Mouse (Mus musculus) liver, adult 2 months (tissue): Measurements from ENCODE around the gene Cacna1a. TPM values are rescaled to one million over a fixed set of nuclear protein-coding genes. Genes with fewer than 3 reads are reported as not detected.

Experiments used
- DNase-seq: peaks from one replicate; pipeline ENCODE4 v3.0.0-alpha.2; 2011; ENCODE audit warnings: low read depth, low spot score; ENCODE audit errors: extremely low read depth
- H3K27ac ChIP-seq: fragments of 200-500 bp; replicated peaks from 2 replicates; pipeline ENCODE4 v1.5.1; 2012; ENCODE audit warnings: low read depth, mild to moderate bottlenecking, control low read depth, inconsistent platforms, low read length; ENCODE audit not compliant: insufficient read depth
- H3K27me3 ChIP-seq: fragments of 200-500 bp; 2 replicates; pipeline ENCODE4 v1.6.1; 2012; ENCODE audit warnings: mild to moderate bottlenecking, moderate library complexity, low read length, inconsistent platforms; ENCODE audit not compliant: control insufficient read depth, insufficient read depth
- H3K36me3 ChIP-seq: fragments of 200-500 bp; 2 replicates; pipeline ENCODE4 v1.6.1; 2012; ENCODE audit warnings: low read length, inconsistent platforms; ENCODE audit not compliant: control insufficient read depth, insufficient read depth
- H3K4me1 ChIP-seq: fragments of 200-500 bp; 2 replicates; pipeline ENCODE4 v1.6.1; 2011; ENCODE audit warnings: low read length; ENCODE audit not compliant: control insufficient read depth, insufficient read depth
- H3K4me3 ChIP-seq: fragments of 200-500 bp; 2 replicates; pipeline ENCODE4 v1.5.1; 2011; ENCODE audit warnings: low read depth, mild to moderate bottlenecking, control low read depth, low read length, moderate library complexity; ENCODE audit not compliant: insufficient read depth
- H3K79me2 ChIP-seq: fragments of 200-500 bp; 2 replicates; pipeline ENCODE4 v1.6.1; 2012; ENCODE audit warnings: inconsistent platforms, mild to moderate bottlenecking, low read length, moderate library complexity; ENCODE audit not compliant: control insufficient read depth, insufficient read depth
- H3K9ac ChIP-seq: fragments of 200-500 bp; 2 replicates; pipeline ENCODE4 v1.6.1; 2012; ENCODE audit warnings: low read depth, mild to moderate bottlenecking, control low read depth, inconsistent platforms, low read length
- CTCF ChIP-seq: fragments of 200-500 bp; IDR thresholded peaks from 2 replicates; pipeline ENCODE4 v1.5.1; 2011; ENCODE audit warnings: low read depth, low read length, control low read depth
- POLR2A ChIP-seq: fragments of 200-500 bp; IDR thresholded peaks from 2 replicates; pipeline ENCODE4 v1.6.1; 2011; ENCODE audit warnings: low read length, control low read depth; ENCODE audit not compliant: insufficient read depth; ENCODE audit errors: extremely low read depth
- WGBS: fragments of 180-500 bp; shearing (Covaris S2); methylation state at CpG from one replicate; pipeline ENCODE4 v1.1.7; 2018; 5-methylcytosine and 5-hydroxymethylcytosine counted together
- polyA plus RNA-seq: library from polyadenylated mRNA; depleted of rRNA; stranded (reverse); fragments of >200 nt; gene quantifications from 2 replicates; pipeline ENCODE4 v1.2.3, GENCODE M21; 2012
- total RNA-seq: library from RNA; depleted of rRNA; stranded (reverse); fragments of >200 nt; gene quantifications from 2 replicates; pipeline ENCODE4 v1.2.3, GENCODE M21; 2014

The Cacna1a gene
- total and polyA plus RNA-seq, 2 experiments: 0.28 to 3.2 TPM

DNA sequence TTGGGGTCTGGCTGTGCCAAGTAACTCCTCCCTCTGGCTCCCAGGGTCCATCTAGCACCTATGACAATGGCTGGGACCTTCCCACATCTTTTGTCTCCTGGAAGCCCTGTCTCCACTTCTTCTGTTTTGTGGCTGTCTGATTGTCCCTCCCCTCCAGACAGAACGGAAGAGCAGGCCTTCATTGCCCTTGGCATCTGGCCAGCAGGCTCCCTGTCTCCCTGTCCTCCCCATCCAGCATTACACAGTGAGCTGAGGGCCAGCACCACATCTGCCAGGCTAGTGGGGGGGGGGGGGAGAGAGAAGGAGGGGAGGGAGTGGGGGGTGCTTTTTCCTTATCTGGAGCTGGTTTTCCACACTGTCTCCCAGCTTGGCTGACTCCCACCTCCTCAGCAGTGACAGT lies 53.8 kb downstream of the Cacna1a start:
- 0% methylated on average over 1 of the region's 1 CpGs for WGBS

DNA sequence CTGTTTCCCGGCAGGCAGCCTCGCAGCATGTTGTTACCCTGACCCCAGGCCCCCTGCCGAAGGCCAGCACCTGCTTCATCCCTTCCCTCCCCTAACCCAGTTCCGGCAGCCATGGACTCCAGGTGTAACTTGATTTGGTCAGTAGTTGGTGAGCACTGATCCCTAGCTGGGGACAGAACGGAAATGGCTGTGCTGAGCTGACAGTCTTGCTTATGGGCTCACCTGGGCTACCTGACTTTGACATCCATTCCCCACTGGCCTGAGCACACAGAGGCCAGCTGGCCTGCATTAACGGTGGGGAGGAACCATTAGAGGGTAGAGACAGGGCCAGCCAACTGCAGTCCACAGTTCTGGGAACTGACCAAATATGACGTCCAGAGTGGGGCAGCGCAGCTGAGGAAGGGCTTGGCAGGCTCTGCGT lies 58.3 kb downstream of the Cacna1a start:
- H3K27me3 ChIP-seq: no peaks in the 10 kb centered on the region; the same call in none of the 2 replicates
- H3K9ac ChIP-seq: no peak overlapping the region
- H3K36me3 ChIP-seq: no peaks in the 10 kb centered on the region
- no peaks in the 10 kb centered on the region for H3K79me2 ChIP-seq
- TF ChIP-seq CTCF: no peak
- no peak for TF ChIP-seq POLR2A
- H3K4me3 ChIP-seq: no peak overlapping the region
- 79% methylated on average over 9 of the region's 9 CpGs for WGBS
- DNase-seq: no peak
- no peaks in the 10 kb centered on the region for H3K4me1 ChIP-seq
- no peak overlapping the region for H3K27ac ChIP-seq

More for the DNA sequence above, 53.8 kb downstream of the Cacna1a start:
- no peaks in the 10 kb centered on the region for H3K79me2 ChIP-seq
- H3K4me1 ChIP-seq: no peaks in the 10 kb centered on the region
- no peaks in the 10 kb centered on the region; the same call in none of the 2 replicates for H3K27me3 ChIP-seq
- DNase-seq: no peak
- no peak overlapping the region for H3K9ac ChIP-seq
- no peak overlapping the region for H3K4me3 ChIP-seq
- no peak overlapping the region for H3K27ac ChIP-seq
- no peaks in the 10 kb centered on the region for H3K36me3 ChIP-seq
- TF ChIP-seq CTCF (no peak), POLR2A (no peak)

DNA sequence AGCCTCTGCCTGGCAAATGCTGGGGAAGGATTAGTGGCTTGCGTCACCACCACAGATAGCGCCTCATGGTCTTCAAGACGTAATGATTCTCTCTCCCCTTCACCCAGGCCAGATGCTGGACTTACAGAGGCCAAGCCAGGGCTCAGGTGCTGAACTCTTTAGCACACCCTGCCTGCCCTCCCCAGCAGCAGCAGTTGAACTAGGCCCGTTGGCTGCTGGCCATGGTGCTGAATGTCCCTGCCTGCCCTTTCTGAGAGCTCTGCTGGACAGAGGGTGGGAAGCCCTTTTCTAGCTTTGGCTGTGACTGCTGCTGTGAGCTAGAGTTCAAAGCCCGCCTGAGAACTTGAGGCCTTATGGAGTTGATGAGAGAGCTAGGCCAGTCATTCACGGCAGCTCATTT lies 66.3 kb downstream of the Cacna1a start:
- TF ChIP-seq POLR2A (no peak), CTCF (no peak)
- no peaks in the 10 kb centered on the region for H3K79me2 ChIP-seq
- no peak overlapping the region for H3K4me3 ChIP-seq
- 31% methylated on average over 6 of the region's 6 CpGs for WGBS
- no peak overlapping the region for H3K27ac ChIP-seq
- no peaks in the 10 kb centered on the region for H3K4me1 ChIP-seq
- H3K9ac ChIP-seq: no peak overlapping the region
- DNase-seq: no peak
- H3K36me3 ChIP-seq: no peaks in the 10 kb centered on the region
- no peaks in the 10 kb centered on the region for H3K27me3 ChIP-seq

DNA sequence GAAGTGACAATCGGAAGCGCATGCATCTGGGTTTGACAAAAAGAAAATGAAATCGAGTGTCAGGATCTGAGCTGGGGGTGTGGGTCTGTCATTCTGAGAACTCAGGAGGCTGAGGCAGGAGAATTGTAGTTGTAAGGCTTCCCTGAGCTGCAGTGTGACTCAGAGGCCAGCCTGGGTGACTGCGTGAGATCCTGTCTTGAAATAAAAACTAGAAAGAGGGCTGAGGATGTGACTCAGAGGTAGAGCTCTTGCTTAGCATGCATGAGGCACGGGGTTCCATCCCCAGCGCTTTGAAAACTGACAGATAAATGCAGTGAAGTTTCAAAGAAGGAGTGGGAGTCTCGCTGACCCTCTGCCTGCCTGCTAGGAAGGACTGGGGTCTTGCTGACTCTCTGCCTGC lies 70.6 kb downstream of the Cacna1a start:
- H3K79me2 ChIP-seq: no peaks in the 10 kb centered on the region
- no peak for DNase-seq
- 63% methylated on average over 7 of the region's 7 CpGs for WGBS
- no peaks in the 10 kb centered on the region for H3K27me3 ChIP-seq
- H3K4me3 ChIP-seq: no peak overlapping the region
- no peak overlapping the region for H3K27ac ChIP-seq
- H3K4me1 ChIP-seq: no peaks in the 10 kb centered on the region
- H3K9ac ChIP-seq: no peak overlapping the region
- no peak for TF ChIP-seq POLR2A
- no peaks in the 10 kb centered on the region for H3K36me3 ChIP-seq

DNA sequence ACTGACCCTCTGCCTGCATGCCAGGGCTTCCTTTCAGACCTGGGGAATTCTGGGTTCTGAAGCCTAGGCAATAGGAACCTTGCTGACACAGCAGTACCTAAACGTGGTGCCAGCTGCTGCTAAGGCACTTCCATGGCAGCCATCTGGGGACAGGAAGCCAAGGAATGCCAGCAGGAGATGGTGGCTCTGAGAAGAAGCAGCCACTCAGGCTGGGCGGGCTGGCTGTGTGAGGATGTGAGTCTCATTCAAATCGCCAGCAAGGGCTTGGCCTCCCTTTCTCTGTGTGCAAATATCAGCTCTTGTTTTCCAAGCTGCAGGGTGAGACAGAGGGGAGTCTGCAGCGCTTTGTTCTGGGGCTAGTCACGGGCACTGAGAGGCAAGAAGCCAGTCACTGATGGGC lies 71.0 kb downstream of the Cacna1a start:
- WGBS: 13% methylated on average over 5 of the region's 5 CpGs
- no peak overlapping the region for H3K27ac ChIP-seq
- no peaks in the 10 kb centered on the region for H3K27me3 ChIP-seq
- H3K36me3 ChIP-seq: no peaks in the 10 kb centered on the region
- no peak for TF ChIP-seq CTCF
- TF ChIP-seq POLR2A: no peak
- no peak overlapping the region for H3K9ac ChIP-seq
- no peaks in the 10 kb centered on the region for H3K4me1 ChIP-seq
- DNase-seq: no peak
- H3K79me2 ChIP-seq: no peaks in the 10 kb centered on the region
- H3K4me3 ChIP-seq: no peak overlapping the region

DNA sequence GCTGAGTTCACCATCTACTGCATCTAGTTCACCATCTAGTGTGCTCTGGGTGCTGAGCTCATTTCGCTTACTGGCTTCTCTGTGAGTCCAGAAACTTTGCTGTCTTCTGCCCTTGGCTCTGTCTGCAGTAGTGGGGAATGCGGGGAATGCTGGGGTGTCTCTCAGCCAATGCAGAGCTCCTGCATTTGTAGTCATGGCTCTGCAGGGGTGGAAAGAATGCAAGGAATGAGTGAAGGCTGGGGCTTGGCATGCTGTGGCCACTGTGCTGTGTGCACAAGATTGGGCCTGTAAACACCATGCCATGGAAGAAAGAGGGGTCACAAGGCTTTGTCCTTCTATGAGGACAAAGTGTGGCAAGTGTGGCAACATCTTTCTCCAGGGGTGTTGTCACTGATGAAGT lies 72.5 kb downstream of the Cacna1a start:
- Histone ChIP-seq H3K27ac (no peak overlapping the region), H3K79me2 (no peaks in the 10 kb centered on the region), H3K36me3 (no peaks in the 10 kb centered on the region), H3K27me3 (no peaks in the 10 kb centered on the region), H3K9ac (no peak overlapping the region), H3K4me3 (no peak overlapping the region), H3K4me1 (no peaks in the 10 kb centered on the region)
- 43% methylated on average over 2 of the region's 2 CpGs for WGBS
- TF ChIP-seq POLR2A (no peak), CTCF (no peak)
- DNase-seq: no peak
